Mouse (Mus musculus) spleen, adult 2 months (tissue): ENCODE results near the gene Myo18a. TPM values are rescaled to one million over a fixed set of nuclear protein-coding genes. Genes with fewer than 3 reads are reported as not detected.

Source experiments
- DNase-seq, 2 experiments: peaks; one replicate each; pipeline versions ENCODE4 v3.0.0 to v3.0.0-alpha.2; 2012 to 2021; ENCODE audit warnings: low spot score in 2 of 2, low read depth in 1 of 2
- H3K27ac ChIP-seq: fragments of 200-500 bp; 2 replicates; pipeline ENCODE4 v1.5.1; 2012; ENCODE audit warnings: low read length, inconsistent platforms; ENCODE audit not compliant: insufficient read depth
- H3K27me3 ChIP-seq: fragments of 200-500 bp; 2 replicates; pipeline ENCODE4 v1.6.1; 2012; ENCODE audit warnings: mild to moderate bottlenecking, moderate library complexity, low read length, inconsistent platforms; ENCODE audit not compliant: control insufficient read depth, insufficient read depth
- H3K36me3 ChIP-seq: fragments of 200-500 bp; 2 replicates; pipeline ENCODE4 v1.6.1; 2012; ENCODE audit warnings: mild to moderate bottlenecking, low read length, inconsistent platforms; ENCODE audit not compliant: control insufficient read depth, insufficient read depth
- H3K4me1 ChIP-seq: fragments of 200-500 bp; 2 replicates; pipeline ENCODE4 v1.6.1; 2011; ENCODE audit warnings: inconsistent platforms; ENCODE audit not compliant: control insufficient read depth, insufficient read depth, insufficient read length
- H3K4me3 ChIP-seq: fragments of 200-500 bp; 2 replicates; pipeline ENCODE4 v1.5.1; 2011; ENCODE audit warnings: mild to moderate bottlenecking, inconsistent platforms; ENCODE audit not compliant: insufficient read depth, insufficient read length; ENCODE audit errors: extremely low read depth
- CTCF ChIP-seq: fragments of 200-500 bp; IDR thresholded peaks from 2 replicates; pipeline ENCODE4 v1.5.1; 2011; ENCODE audit warnings: mild to moderate bottlenecking, inconsistent platforms; ENCODE audit not compliant: insufficient read depth, insufficient read length, insufficient replicate concordance; ENCODE audit errors: extremely low read depth
- POLR2A ChIP-seq: fragments of 200-500 bp; IDR thresholded peaks from 2 replicates; pipeline ENCODE4 v1.6.1; 2011; ENCODE audit warnings: low read depth, low read length, inconsistent platforms
- WGBS: fragments of 180-500 bp; shearing (Covaris S2); methylation state at CpG from one replicate; pipeline ENCODE4 v1.1.7; 2018; 5-methylcytosine and 5-hydroxymethylcytosine counted together
- polyA plus RNA-seq: library from polyadenylated mRNA; depleted of rRNA; stranded (reverse); fragments of >200 nt; gene quantifications from 2 replicates; pipeline ENCODE4 v1.2.3, GENCODE M21; 2012

The Myo18a gene
- polyA plus RNA-seq, 1 experiment, result 52.3 TPM

GRCm38 (mm10) chr11:77884524-77885245 lies 121.6 kb downstream of the Myo18a start:
- no peaks in the 10 kb centered on the region for H3K36me3 ChIP-seq
- no peak overlapping the region for H3K27ac ChIP-seq
- peaks cover 12% of the 10 kb centered on the region for H3K4me1 ChIP-seq
- no peaks in the 10 kb centered on the region for H3K27me3 ChIP-seq
- H3K4me3 ChIP-seq, result no peak overlapping the region
- TF ChIP-seq CTCF, result no peak
- no peak for TF ChIP-seq POLR2A
- DNase-seq, result no peak
- WGBS, result 81% methylated on average over 10 of the region's 10 CpGs

- DNase-seq, result no peak
- TF ChIP-seq POLR2A (no peak), CTCF (no peak)
- Histone ChIP-seq H3K27me3 (no peaks in the 10 kb centered on the region), H3K36me3 (no peaks in the 10 kb centered on the region), H3K27ac (no peak overlapping the region), H3K4me1 (peaks cover 12% of the 10 kb centered on the region), H3K4me3 (no peak overlapping the region)
- WGBS, result 71% methylated on average over 8 of the region's 8 CpGs
These were observed 122.2 kb downstream of the Myo18a start for GRCm38 (mm10) chr11:77885246-77885575.

DNA sequence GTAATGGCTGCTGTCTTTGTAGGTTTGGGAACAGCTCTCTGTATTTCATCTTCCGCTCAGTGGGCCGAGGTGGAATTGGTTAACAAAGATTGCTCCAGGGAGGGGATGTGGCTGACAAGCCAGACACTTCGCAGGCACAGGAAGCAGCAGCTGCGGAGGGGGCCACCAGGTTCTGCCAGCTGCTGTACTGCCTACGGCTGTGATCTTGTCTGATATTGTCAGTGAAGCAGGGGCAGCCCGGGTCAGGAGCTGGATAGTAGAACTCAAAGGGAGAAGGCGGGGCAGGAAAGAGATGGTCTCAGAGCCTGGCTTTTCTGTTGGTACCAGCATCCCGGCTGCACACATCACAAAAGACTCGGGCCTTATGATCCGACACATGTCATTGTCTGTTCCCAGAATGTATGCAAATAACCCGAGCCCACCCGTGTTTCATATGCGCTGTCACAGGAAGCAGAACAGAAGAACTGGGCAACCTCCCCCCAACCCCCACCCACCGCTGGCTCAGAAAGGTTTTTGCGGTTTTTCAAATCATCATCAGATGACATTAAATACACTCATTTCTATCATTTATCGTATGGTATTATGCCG lies 124.4 kb downstream of the Myo18a start:
- 5% methylated on average over 17 of the region's 17 CpGs for WGBS
- TF ChIP-seq CTCF, result no peak
- no peak for TF ChIP-seq POLR2A
- H3K27me3 ChIP-seq, result no peaks in the 10 kb centered on the region
- peaks cover 15% of the 10 kb centered on the region for H3K4me1 ChIP-seq
- H3K4me3 ChIP-seq, result peak overlapping the region; percentile 9
- H3K27ac ChIP-seq, result peak overlapping the region; percentile 39
- no peaks in the 10 kb centered on the region for H3K36me3 ChIP-seq
- DNase-seq, result peak; percentile 29 to 57

- DNase-seq, result peak in 1 of 2 experiments; percentile 22
- H3K27ac ChIP-seq, result no peak overlapping the region
- no peaks in the 10 kb centered on the region for H3K27me3 ChIP-seq
- no peaks in the 10 kb centered on the region for H3K36me3 ChIP-seq
- peaks cover 15% of the 10 kb centered on the region for H3K4me1 ChIP-seq
- H3K4me3 ChIP-seq, result no peak overlapping the region
- no peak for TF ChIP-seq CTCF
- TF ChIP-seq POLR2A, result no peak
- 55% methylated on average over 5 of the region's 5 CpGs for WGBS
These were observed 125.8 kb downstream of the Myo18a start for GRCm38 (mm10) chr11:77888846-77889245.

DNA sequence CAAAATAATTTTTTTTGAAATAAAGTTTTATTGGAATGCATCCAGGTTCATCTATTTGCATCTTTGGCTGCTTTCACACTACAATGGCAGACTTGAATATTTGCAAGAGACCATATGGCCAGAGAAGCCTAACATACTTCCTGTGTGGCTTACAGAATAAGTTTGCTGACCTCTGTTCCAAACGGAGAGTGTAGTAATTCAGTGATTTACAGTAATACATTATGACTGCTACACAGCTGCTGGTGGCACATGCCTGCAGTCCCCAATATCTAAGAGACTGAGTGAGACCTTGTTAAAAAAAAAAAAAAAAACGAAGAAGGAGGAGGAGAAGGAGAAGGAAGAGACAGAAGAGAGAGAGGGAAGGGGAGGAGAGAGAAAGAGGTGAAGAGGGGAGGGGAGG lies 126.4 kb downstream of the Myo18a start:
- DNase-seq, result no peak
- Histone ChIP-seq H3K4me3 (no peak overlapping the region), H3K27ac (no peak overlapping the region), H3K4me1 (peaks cover 15% of the 10 kb centered on the region), H3K36me3 (no peaks in the 10 kb centered on the region), H3K27me3 (no peaks in the 10 kb centered on the region)
- 3% methylated on average over 2 of the region's 2 CpGs for WGBS
- no peak for TF ChIP-seq POLR2A
- TF ChIP-seq CTCF, result no peak

DNA sequence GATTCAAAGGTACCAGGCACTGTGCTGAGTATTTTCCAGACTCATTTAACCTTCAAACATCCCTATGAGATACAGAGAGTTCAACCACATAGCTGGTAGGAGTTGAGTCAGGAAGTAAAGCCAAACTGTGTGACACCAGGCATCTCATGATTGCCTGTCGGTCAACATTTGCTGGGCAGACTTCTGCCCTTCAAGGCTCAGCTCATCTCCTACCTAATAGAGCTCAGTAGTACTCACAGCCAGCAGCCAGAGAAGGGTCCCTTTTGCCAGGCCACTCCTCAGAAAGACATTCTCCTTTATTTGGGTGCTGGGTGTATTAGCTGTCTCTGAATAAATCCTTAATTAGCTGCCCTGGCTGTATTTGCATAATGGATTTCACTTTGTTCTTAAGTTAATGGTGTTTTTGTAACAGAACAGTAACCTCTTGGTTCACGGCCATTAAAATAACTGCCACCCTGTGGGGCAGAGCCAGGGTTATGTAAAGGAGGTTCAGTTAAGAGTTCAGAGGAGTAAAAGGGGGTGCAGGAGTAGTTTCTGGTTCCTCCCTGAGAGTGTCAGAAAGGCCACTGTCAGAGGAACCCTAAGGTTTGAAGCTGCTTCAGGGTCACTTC lies 127.7 kb downstream of the Myo18a start:
- 34% methylated on average over 2 of the region's 2 CpGs for WGBS
- no peaks in the 10 kb centered on the region for H3K36me3 ChIP-seq

DNA sequence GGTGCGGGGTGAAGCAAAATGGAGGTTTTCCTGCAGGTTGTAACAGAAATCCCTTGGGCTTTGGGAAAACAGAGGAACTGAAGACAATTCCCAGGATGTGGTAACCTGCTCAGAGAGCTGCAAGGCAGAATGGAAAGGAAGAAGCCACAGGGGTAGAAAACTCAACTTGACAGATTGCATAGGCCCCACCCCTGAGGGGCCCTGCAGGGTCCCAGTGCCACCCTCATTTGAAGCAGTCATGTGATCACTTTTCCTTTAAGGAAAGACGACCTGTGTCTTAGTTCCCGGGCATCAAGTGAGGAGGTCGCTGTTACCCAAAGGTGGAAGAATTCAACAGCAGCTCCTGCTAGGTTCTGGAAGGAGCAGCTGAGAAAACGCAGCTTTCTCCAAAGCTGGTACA lies 129.8 kb downstream of the Myo18a start:
- TF ChIP-seq POLR2A (no peak), CTCF (no peak)
- 68% methylated on average over 5 of the region's 5 CpGs for WGBS
- Histone ChIP-seq H3K4me3 (no peak overlapping the region), H3K27ac (no peak overlapping the region), H3K4me1 (peaks cover 10% of the 10 kb centered on the region), H3K36me3 (no peaks in the 10 kb centered on the region), H3K27me3 (no peaks in the 10 kb centered on the region)
- no peak for DNase-seq

More for the DNA sequence above, 127.7 kb downstream of the Myo18a start:
- TF ChIP-seq POLR2A (no peak), CTCF (no peak)
- DNase-seq, result no peak
- H3K4me3 ChIP-seq, result no peak overlapping the region
- no peaks in the 10 kb centered on the region for H3K27me3 ChIP-seq
- peak overlapping the region; percentile 56 for H3K27ac ChIP-seq
- peaks cover 15% of the 10 kb centered on the region for H3K4me1 ChIP-seq
